Mouse (Mus musculus): ENCODE results near the gene Pcsk2.
A peak's percentile ranks its signal among the peaks of the same experiment; 100 is the strongest.

Gene Pcsk2

GRCm38 (mm10) chr2:143644374-143644773 is 98.4 kb downstream of the Pcsk2 start:
- no peak for DNase-seq (ENCODE audit: low read depth, low spot score)

GRCm38 (mm10) chr2:143646001-143646400 is 100.0 kb downstream of the Pcsk2 start:
- no peak for DNase-seq (ENCODE audit: low read depth, low spot score)

- no peak for DNase-seq (ENCODE audit: low read depth, low spot score)
Observed at GRCm38 (mm10) chr2:143654621-143655020, 108.7 kb downstream of the Pcsk2 start.

- DNase-seq (ENCODE audit: low read depth, low spot score) = no peak
Observed at GRCm38 (mm10) chr2:143656968-143657367, 111.0 kb downstream of the Pcsk2 start.

- DNase-seq (ENCODE audit: low read depth, low spot score) = no peak
Observed at GRCm38 (mm10) chr2:143666785-143667184, 120.8 kb downstream of the Pcsk2 start.

GRCm38 (mm10) chr2:143677869-143678268 is 131.9 kb downstream of the Pcsk2 start:
- no peak for DNase-seq (ENCODE audit: low read depth, low spot score)

GRCm38 (mm10) chr2:143679513-143679912 is 133.6 kb downstream of the Pcsk2 start:
- DNase-seq (ENCODE audit: low read depth, low spot score) = no peak

GRCm38 (mm10) chr2:143681873-143682555 is 136.1 kb downstream of the Pcsk2 start:
- DNase-seq (ENCODE audit: low read depth, low spot score) = no peak

- no peak for DNase-seq (ENCODE audit: low read depth, low spot score)
Observed at GRCm38 (mm10) chr2:143683513-143683912, 137.6 kb downstream of the Pcsk2 start.

- no peak for DNase-seq (ENCODE audit: low read depth, low spot score)
Observed at GRCm38 (mm10) chr2:143691244-143691643, 145.3 kb downstream of the Pcsk2 start.

- peak; percentile 3 for DNase-seq (ENCODE audit: low read depth, low spot score)
Observed at GRCm38 (mm10) chr2:143696026-143696557, 150.1 kb downstream of the Pcsk2 start.

- DNase-seq (ENCODE audit: low read depth, low spot score) = no peak
Observed at GRCm38 (mm10) chr2:143696704-143697103, 150.7 kb downstream of the Pcsk2 start.

- DNase-seq (ENCODE audit: low read depth, low spot score) = no peak
Observed at GRCm38 (mm10) chr2:143701141-143701540, 155.2 kb downstream of the Pcsk2 start.

GRCm38 (mm10) chr2:143702931-143703344 is 157.0 kb downstream of the Pcsk2 start:
- no peak for DNase-seq (ENCODE audit: low read depth, low spot score)

GRCm38 (mm10) chr2:143708205-143708604 is 162.2 kb downstream of the Pcsk2 start:
- no peak for DNase-seq (ENCODE audit: low read depth, low spot score)

GRCm38 (mm10) chr2:143709249-143709648 is 163.3 kb downstream of the Pcsk2 start:
- DNase-seq (ENCODE audit: low read depth, low spot score) = no peak

GRCm38 (mm10) chr2:143709979-143710378 is 164.0 kb downstream of the Pcsk2 start:
- DNase-seq (ENCODE audit: low read depth, low spot score) = no peak

GRCm38 (mm10) chr2:143711886-143712285 is 165.9 kb downstream of the Pcsk2 start:
- DNase-seq (ENCODE audit: low read depth, low spot score) = no peak

- no peak for DNase-seq (ENCODE audit: low read depth, low spot score)
Observed at GRCm38 (mm10) chr2:143712901-143713300, 166.9 kb downstream of the Pcsk2 start.

- no peak for DNase-seq (ENCODE audit: low read depth, low spot score)
Observed at GRCm38 (mm10) chr2:143713902-143714301, 167.9 kb downstream of the Pcsk2 start.

- DNase-seq (ENCODE audit: low read depth, low spot score) = no peak
Observed at GRCm38 (mm10) chr2:143715110-143715509, 169.2 kb downstream of the Pcsk2 start.

- DNase-seq (ENCODE audit: low read depth, low spot score) = no peak
Observed at GRCm38 (mm10) chr2:143723231-143723630, 177.3 kb downstream of the Pcsk2 start.

- no peak for DNase-seq (ENCODE audit: low read depth, low spot score)
Observed at GRCm38 (mm10) chr2:143724101-143724500, 178.1 kb downstream of the Pcsk2 start.

GRCm38 (mm10) chr2:143724720-143725119 is 178.8 kb downstream of the Pcsk2 start:
- no peak for DNase-seq (ENCODE audit: low read depth, low spot score)

Data from embryo, embryonic 11.5 days (tissue).